ENCODE assay signal across 8 mouse cellular contexts in the genomic region with DNA sequence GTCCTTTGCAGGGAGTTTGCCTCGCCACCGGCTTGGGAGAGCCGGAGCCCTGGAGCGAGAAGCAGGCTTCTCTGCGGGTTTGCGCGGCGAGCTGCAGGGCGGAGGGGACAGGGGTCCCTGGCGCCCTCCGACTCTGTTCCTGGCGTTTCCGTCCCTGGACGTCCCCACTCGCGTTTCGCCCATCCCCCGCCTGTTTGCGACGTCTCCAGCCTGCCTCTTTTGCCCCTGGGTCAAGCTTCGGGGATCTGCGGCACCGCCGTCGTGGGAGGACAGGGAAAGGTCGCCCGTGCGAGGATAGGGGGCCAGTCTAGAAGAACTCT. TPM values are rescaled to one million over a fixed set of nuclear protein-coding genes. Genes with fewer than 3 reads are reported as not detected.
DNase-seq lines count a peak whose midpoint lies in the region; ATAC-seq and TF ChIP-seq lines count a peak whose summit lies in the region.

No protein-coding gene starts in this region.

- H3K4me3 ChIP-seq in cerebellum, adult 2 months (replicated peaks; ENCODE audit: insufficient read depth, low read depth, low read length), result peak overlapping the region; percentile 59
- H3K4me3 ChIP-seq in neural tube, embryonic 11.5 days (ENCODE audit: low read depth, low read length), result peak overlapping the region; percentile 43
- H3K4me3 ChIP-seq in limb, embryonic 15.5 days, result peak overlapping the region; percentile 53
- peak overlapping the region; percentile 57 for H3K4me3 ChIP-seq in stomach, embryonic 16.5 days (replicated peaks; ENCODE audit: low read length)

- peak overlapping the region; percentile 26 for H3K9ac ChIP-seq in neural tube, embryonic 11.5 days (ENCODE audit: low read length)
- peak overlapping the region; percentile 44; the same call in 1 of the 2 replicates for H3K9ac ChIP-seq in limb, embryonic 15.5 days
- peak overlapping the region; percentile 70 for H3K9ac ChIP-seq in stomach, embryonic 16.5 days (ENCODE audit: low read length)

- H3K4me1 ChIP-seq in cerebellum, adult 2 months (ENCODE audit: control insufficient read depth, insufficient read depth, low read length), result peaks cover 31% of the 10 kb centered on the region
- H3K4me1 ChIP-seq in neural tube, embryonic 11.5 days (ENCODE audit: control insufficient read depth, insufficient read depth, low read length), result 0 out of 2 replicates have a peak, but pooled peaks cover 10% of the 10 kb centered on the region
- H3K4me1 ChIP-seq in limb, embryonic 15.5 days, result peaks cover 28% of the 10 kb centered on the region
- peaks cover 16% of the 10 kb centered on the region for H3K4me1 ChIP-seq in stomach, embryonic 16.5 days (ENCODE audit: control insufficient read depth, insufficient read depth, low read length)

- H3K9me3 ChIP-seq in neural tube, embryonic 11.5 days (ENCODE audit: control insufficient read depth, low read length), result no peaks in the 10 kb centered on the region
- H3K9me3 ChIP-seq in limb, embryonic 15.5 days, result no peaks in the 10 kb centered on the region
- H3K9me3 ChIP-seq in stomach, embryonic 16.5 days (replicated peaks; ENCODE audit: control insufficient read depth, low read length), result no peaks in the 10 kb centered on the region

- TF ChIP-seq POLR2A in cerebellum, adult 2 months (IDR thresholded peaks at IDR 0.05; ENCODE audit: borderline replicate concordance, insufficient read depth, low read length), result no peak

- ATAC-seq in neural tube, embryonic 11.5 days (ENCODE audit: insufficient read depth, low FRiP score, low TSS enrichment), result no peak
- no peak for ATAC-seq in limb, embryonic 15.5 days (ENCODE audit: insufficient number of reproducible peaks, low FRiP score, low TSS enrichment, low read depth)
- 0 out of 2 replicates have a peak, but pooled peaks have one; percentile 4 for ATAC-seq in stomach, embryonic 16.5 days (ENCODE audit: insufficient read depth, low FRiP score)

- H3K27ac ChIP-seq in cerebellum, adult 2 months (ENCODE audit: insufficient read depth, low read length), result peak overlapping the region; percentile 78; the same call in 1 of the 2 replicates
- H3K27ac ChIP-seq in neural tube, embryonic 11.5 days (ENCODE audit: low read depth, low read length), result no peak overlapping the region
- H3K27ac ChIP-seq in limb, embryonic 15.5 days, result no peak overlapping the region
- H3K27ac ChIP-seq in stomach, embryonic 16.5 days (ENCODE audit: low read length), result no peak overlapping the region

- H3K4me2 ChIP-seq in neural tube, embryonic 11.5 days (ENCODE audit: low read depth), result peak overlapping the region; percentile 77
- H3K4me2 ChIP-seq in limb, embryonic 15.5 days, result peak overlapping the region; percentile 91
- H3K4me2 ChIP-seq in stomach, embryonic 16.5 days (ENCODE audit: low read depth, low read length), result peak overlapping the region; percentile 71

- under 1% methylated on average over 28 of the region's 28 CpGs for WGBS in cerebellum, adult 2 months
- under 1% methylated on average over 28 of the region's 28 CpGs for WGBS in neural tube, embryonic 11.5 days
- 2% methylated on average over 28 of the region's 28 CpGs for WGBS in limb, embryonic 15.5 days
- WGBS in stomach, embryonic 16.5 days, result 1% methylated on average over 28 of the region's 28 CpGs

- no peak for TF ChIP-seq CTCF in cerebellum, adult 2 months (IDR thresholded peaks at IDR 0.05; ENCODE audit: borderline replicate concordance, insufficient read depth, low read depth, low read length)

- no peaks in the 10 kb centered on the region for H3K27me3 ChIP-seq in cerebellum, adult 2 months (ENCODE audit: control insufficient read depth, insufficient read depth, low read length)
- peaks cover 45% of the 10 kb centered on the region for H3K27me3 ChIP-seq in neural tube, embryonic 11.5 days (ENCODE audit: control insufficient read depth, insufficient read depth, low read length)
- peaks cover 71% of the 10 kb centered on the region for H3K27me3 ChIP-seq in limb, embryonic 15.5 days
- peaks cover 33% of the 10 kb centered on the region for H3K27me3 ChIP-seq in stomach, embryonic 16.5 days (ENCODE audit: control insufficient read depth, insufficient read depth, low read length)

- H3K36me3 ChIP-seq in neural tube, embryonic 11.5 days (ENCODE audit: control insufficient read depth, insufficient read depth, low read length), result no peaks in the 10 kb centered on the region
- H3K36me3 ChIP-seq in limb, embryonic 15.5 days, result no peaks in the 10 kb centered on the region
- no peaks in the 10 kb centered on the region for H3K36me3 ChIP-seq in stomach, embryonic 16.5 days (ENCODE audit: control insufficient read depth, insufficient read depth, low read length)

- peak; percentile 49 to 64 for DNase-seq in cerebellum, adult 2 months
- DNase-seq in cerebellum, postnatal 4 days (ENCODE audit: low spot score in 2 of 2), result no peak
- DNase-seq in neural tube, embryonic 11.5 days (ENCODE audit: low spot score), result no peak
- no peak for DNase-seq in neural tube, embryonic 10.5 days (ENCODE audit: extremely low spot score, low spot score)
- DNase-seq in MN1 (ENCODE audit: low spot score), result no peak
- no peak for DNase-seq in spleen, postnatal 4 days (ENCODE audit: low spot score in 2 of 2)

RNA-seq across cellular contexts. Expression of a gene that starts 0.4 kb away (rescaled TPM):
- polyA plus RNA-seq in cerebellum, adult 2 months (2012; rRNA removed), result 305 and 318 TPM in 2 replicates
- 2.9 and 3.1 TPM in 2 replicates for polyA plus RNA-seq in neural tube, embryonic 11.5 days (2014; fragmentation: Nextera tagmentation; extraction: Ambion mirVana)
- polyA plus RNA-seq in limb, embryonic 15.5 days (2015; fragmentation: Nextera tagmentation; extraction: Ambion mirVana), result 0.98 and 1.3 TPM in 2 replicates
- polyA plus RNA-seq in stomach, embryonic 16.5 days (2015; fragmentation: Nextera tagmentation; extraction: Ambion mirVana), result 2.2 and 2.6 TPM in 2 replicates

Comparison
In these comparisons a context has a peak if more than half of its experiments do, and no peak if none do; other contexts are left out.
1. DNase-seq: peak in cerebellum, adult 2 months (2 of 2); none in cerebellum, postnatal 4 days (0 of 2), neural tube, embryonic 11.5 days (single experiment), neural tube, embryonic 10.5 days (single experiment), MN1 (single experiment) and spleen, postnatal 4 days (0 of 2).
2. RNA of a gene that starts 0.4 kb away (polyA plus RNA-seq): 305 to 318 TPM in cerebellum, adult 2 months; 2.9 to 3.1 TPM in neural tube, embryonic 11.5 days, 2.2 to 2.6 TPM in stomach, embryonic 16.5 days and 0.98 to 1.3 TPM in limb, embryonic 15.5 days; every median in the first group is over 10 times any median in the second.
3. Peak in every context shown above with its lines, with median percentiles within 50 percentile points of each other: H3K4me3 ChIP-seq, H3K4me2 ChIP-seq and H3K9ac ChIP-seq.